Mouse (Mus musculus): ENCODE measurements at regions not wholly inside any gene's neighbourhood (a gene's known extent, or its start where the extent isn't known, plus 50 kb on each side); places are given as distances from the start of the nearest gene placed in this dataset.

GRCm38 (mm10) chr17:54943380-54944047 lies 501.7 kb upstream of the St6gal2 start:
- TF ChIP-seq EP300 (IDR thresholded peaks at IDR 0.05; ENCODE audit: low read length), result no peak
- TF ChIP-seq CTCF (conservative IDR thresholded peaks at IDR 0.05 in 1 of 2, IDR thresholded peaks at IDR 0.05 in 1 of 2; ENCODE audit: low read depth in 2 of 2, low read length in 2 of 2), result no peak
- no peak for TF ChIP-seq USF1 (IDR thresholded peaks at IDR 0.05; ENCODE audit: low read depth, low read length)
- no peak for TF ChIP-seq HCFC1 (IDR thresholded peaks at IDR 0.05; ENCODE audit: low read depth, low read length)
- TF ChIP-seq JUND (conservative IDR thresholded peaks at IDR 0.05; ENCODE audit: low read depth, low read length), result no peak
- TF ChIP-seq SMC3 (IDR thresholded peaks at IDR 0.05; ENCODE audit: low read depth, low read length), result no peak
- TF ChIP-seq MEF2A (IDR thresholded peaks at IDR 0.05; ENCODE audit: borderline replicate concordance, low read depth, low read length), result no peak
- TF ChIP-seq NELFE (IDR thresholded peaks at IDR 0.05; ENCODE audit: low read depth, low read length), result no peak
- no peak for TF ChIP-seq POLR2A (IDR thresholded peaks at IDR 0.05; ENCODE audit: low read depth, low read length)
- TF ChIP-seq CHD2 (IDR thresholded peaks at IDR 0.05; ENCODE audit: low read length), result no peak

Data from CH12.LX (cell line).